Mouse (Mus musculus) c-Kit-positive CD71-positive TER-119-positive erythroid progenitor cells, embryonic 14.5 days (primary cell): ENCODE results near the gene Mlst8.
"Not testable (repeated sequence)": the region's sequence is repeated elsewhere in the genome, so short reads cannot be mapped to it uniquely, and the experiment has no call there.

ENCODE experiments used
- DNase-seq: peaks from one replicate; pipeline ENCODE4 v3.0.0-alpha.2; 2013; ENCODE audit warnings: low spot score

Mlst8 gene

DNA sequence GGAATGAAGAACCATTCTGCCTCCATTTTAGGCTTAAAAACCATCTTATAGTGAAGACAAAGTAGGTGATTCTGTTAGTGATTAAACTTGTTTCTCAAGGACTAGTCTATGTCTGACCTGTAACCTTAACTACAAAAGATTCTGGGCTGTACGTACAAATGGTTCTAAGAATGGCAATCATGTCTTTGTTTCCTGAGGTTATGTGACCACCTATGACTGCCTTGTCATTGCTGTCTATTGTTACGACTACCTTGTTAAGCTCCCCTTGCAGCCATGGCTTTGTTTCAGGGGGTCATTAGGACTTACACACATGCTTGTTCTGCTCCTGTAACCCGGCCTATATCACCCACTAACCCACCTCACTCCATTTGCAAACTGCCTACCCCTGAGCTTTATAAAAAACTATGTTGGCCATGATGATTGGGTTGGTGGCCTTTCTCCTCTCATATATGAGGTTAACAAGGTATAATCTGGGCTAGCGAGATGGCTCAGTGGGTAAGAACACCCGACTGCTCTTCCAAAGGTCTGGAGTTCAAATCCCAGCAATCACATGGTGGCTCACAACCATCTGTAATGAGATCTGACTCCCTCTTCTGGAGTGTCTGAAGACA lies 10.1 kb downstream of the Mlst8 start:
- DNase-seq, result no peak

GRCm38 (mm10) chr17:24463374-24464133 lies 15.3 kb downstream of the Mlst8 start:
- peak; percentile 26 for DNase-seq

DNA sequence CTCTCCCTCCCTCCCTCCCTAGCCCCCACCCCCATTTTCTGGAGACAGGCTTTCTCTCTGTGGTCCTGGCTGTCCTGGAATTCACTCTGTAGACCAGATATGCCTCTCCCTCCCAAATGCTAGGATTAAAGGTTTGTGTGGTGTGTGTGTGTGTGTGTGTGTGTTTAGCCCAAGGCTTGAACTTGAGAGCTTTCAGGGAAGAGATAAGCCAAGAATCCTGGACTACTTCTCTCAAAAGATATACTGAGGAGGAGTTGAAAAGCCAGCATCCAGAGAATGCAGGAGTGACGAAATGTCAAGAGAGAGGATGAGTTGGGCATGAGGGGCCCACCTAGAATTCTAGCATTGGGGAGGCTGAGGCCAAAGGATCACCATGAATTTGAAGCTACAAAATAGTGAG lies 15.9 kb downstream of the Mlst8 start:
- no peak for DNase-seq

GRCm38 (mm10) chr17:24461580-24461979 lies 17.3 kb downstream of the Mlst8 start:
- peak; percentile 57 for DNase-seq

GRCm38 (mm10) chr17:24455523-24456206 lies 23.2 kb downstream of the Mlst8 start:
- not testable (repeated sequence) for DNase-seq

DNA sequence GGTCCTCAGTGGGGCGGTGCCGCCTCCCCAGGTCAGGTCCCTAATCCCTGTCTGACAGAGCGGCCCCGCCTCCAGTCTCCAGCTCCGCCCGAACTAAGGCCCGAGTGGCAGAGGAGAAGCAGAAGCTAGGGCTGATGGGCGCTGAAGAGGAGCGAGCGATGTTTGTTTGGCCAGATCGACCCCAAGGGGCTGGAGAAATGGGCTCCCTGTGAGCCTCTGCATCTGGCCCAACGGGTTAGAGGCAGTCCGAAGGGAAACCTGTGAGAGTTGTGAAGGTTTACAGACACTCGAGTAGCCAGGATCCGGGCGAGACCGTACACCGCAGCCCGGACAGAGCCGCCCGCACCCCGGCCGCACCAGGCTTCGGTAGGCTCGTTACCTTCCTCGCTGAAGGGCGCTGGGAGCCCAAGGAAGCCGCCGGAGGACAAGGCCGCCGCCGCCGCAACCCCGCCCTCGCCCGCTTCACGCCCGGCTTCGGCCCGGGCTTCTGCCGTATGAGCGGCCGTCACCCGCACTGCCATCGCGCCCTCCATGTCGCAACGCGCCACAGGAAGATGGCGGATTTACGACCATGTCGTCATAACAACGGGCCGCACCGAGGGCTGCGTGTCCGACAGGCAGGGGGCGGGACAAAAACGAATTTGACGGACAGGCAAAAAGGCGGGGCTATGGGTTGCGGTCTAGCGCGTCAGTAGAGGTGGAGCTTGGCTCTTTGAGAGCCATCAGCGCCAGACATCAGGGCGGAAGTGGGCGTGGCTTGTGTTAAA lies 23.9 kb downstream of the Mlst8 start:
- DNase-seq, result peak; percentile 99

DNA sequence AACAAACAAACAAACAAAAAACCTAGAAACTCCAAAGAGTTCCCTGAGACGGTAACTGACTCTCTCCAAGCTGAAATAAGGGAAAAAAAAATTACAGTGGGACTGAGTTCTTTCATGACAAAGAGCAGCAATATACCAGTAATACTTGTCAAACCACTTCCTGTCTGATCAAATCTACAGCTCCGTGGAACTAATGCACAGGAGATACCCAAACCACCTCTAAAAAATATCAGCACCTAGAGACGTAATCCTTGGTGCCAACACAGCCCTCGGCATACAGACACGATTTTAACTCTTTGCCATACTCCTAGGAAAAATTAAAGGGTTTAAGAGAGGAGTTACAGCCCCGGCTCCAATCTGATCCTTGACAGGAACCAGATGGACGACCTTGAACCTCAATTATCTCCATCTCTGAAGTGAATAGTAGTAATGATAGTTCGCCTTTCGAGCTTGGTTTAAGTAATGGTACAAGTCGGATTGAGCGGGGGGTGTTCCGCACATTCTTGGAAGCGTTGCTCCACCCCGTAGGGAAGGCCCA lies 24.6 kb downstream of the Mlst8 start:
- DNase-seq, result peak; percentile 57

GRCm38 (mm10) chr17:24453372-24453771 lies 25.5 kb downstream of the Mlst8 start:
- no peak for DNase-seq

GRCm38 (mm10) chr17:24451220-24451619 lies 27.7 kb downstream of the Mlst8 start:
- no peak for DNase-seq

DNA sequence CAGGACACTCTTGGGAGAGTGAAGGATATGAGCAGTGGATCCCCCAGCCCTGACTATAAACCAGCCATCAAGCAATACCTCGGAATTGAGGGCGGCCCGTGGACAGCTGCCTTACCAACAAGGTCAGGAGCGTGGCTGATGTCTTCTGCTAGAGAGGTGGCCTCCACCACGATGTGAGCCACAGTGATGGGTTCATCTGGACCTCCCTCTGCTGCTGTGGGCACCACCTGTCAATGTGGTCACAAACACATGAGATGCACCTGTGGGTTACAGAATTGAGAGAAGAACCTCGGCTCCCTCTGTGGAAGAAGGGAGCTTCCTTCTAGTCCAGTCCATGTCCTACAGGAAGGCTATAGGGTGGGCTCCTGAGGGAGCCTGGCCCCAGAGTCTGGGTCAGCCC lies 29.4 kb downstream of the Mlst8 start:
- DNase-seq, result no peak

- DNase-seq, result no peak
These were observed 32.3 kb downstream of the Mlst8 start for GRCm38 (mm10) chr17:24446590-24446989.

DNA sequence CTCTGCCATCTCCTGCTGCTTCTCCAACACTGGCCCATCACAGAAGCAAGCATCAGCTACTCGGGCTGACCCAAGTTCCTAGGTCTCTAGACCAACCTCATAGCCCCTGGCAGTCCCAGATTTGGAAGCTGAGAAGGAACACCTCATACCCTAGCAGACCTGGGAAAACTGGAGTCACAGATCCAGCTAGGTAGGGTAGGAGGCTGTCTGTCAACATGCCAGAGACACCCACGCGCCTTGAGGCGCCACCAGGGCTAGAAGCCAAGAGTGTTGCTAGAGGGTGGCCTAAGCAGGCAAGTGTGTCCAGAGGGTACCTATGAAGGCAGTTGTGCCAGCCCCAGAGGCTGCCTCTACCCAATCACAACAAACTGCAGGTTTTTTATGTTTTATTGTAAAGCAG lies 35.5 kb downstream of the Mlst8 start:
- no peak for DNase-seq

DNA sequence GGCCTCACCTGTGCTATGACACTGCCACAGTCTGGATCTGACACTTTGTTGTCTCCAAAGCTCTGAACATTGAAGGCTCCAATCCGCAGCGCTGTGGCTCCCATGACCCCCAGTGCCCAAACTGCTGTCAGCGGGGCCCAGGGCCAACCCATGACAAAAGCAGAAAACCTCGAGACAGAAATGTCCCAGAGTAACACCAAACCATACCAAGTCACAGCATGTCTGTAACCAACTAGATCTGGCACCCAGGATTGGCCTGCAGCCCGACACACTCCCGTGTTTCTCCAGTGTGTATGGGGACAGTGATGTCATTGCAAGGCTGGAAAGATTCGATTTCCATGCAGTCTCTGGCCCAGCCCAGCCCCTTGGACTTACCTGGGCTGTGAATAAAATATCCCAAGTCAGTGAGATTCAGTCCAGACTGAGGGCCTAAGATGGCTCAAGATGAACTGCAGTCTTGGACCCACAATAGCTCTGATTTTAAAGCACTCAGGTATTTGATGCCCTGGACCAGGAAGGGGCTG lies 36.2 kb downstream of the Mlst8 start, which contains the start of gene Dnase1l2:
Gene Dnase1l2 (minus strand): TSS at position 474 of the 524 bp plus-strand sequence.
- no peak for DNase-seq

- no peak for DNase-seq
These were observed 36.8 kb downstream of the Mlst8 start for GRCm38 (mm10) chr17:24442107-24442506.

DNA sequence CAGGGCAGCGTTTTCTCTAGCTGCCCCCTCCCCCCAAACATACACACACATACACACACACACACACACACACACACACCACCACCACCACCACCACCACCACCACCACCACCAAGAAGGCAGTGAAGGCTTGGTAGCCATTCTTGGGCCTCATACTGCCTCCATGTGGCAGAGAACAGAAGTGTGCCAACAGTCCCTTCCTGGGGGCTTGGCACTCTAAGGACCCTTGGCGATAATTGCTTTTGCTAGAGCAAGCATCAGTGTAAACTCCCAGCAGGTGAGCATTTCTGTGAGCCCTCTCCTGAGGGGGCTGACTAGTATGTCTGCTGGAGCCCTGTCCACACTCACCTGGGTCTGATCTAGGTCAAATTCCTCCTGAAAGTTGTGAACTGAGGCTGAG lies 37.7 kb downstream of the Mlst8 start:
- no peak for DNase-seq

- DNase-seq, result no peak
These were observed 38.5 kb downstream of the Mlst8 start for GRCm38 (mm10) chr17:24440377-24440776.

- DNase-seq, result peak; percentile 61
These were observed 41.9 kb downstream of the Mlst8 start for GRCm38 (mm10) chr17:24437016-24437415.

DNA sequence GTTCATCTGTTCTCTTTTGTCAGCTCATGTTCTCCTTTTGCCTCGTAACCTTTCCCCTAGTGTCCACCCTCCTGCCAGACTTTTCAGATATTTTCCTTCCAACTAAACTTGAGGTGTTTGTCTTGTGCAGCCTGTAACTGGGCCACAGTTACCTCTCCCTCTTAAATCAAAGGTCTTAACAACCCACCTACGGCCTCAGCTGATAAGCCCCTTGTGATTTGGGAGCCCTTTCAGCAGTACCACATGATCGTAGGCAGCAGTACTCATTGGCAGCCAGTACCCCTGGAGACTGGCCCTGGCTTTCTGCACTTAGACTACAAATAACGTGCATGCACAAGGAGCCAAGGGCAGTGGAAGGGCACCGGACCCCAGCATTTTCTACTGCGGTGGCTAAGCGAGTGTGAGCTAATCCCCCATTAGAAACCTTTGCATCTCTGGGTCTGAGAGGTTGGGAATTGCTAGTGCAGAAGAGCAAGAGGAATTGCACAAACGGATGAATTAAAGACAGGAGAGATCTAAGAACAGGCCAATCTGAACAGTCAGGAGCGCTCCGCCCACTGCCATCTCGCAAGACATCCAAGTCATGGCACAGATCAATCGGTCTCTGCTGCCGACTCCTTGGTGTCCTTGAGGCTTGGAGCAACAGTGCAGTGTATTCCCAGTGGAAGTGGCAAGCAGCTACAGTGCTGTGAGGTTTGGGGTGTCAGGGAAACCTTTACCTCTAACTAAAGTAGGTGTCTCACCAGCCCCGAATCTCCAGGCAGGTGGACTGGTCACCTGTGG lies 49.5 kb downstream of the Mlst8 start:
- DNase-seq, result no peak

- peak; percentile 32 for DNase-seq
These were observed 51.7 kb downstream of the Mlst8 start for GRCm38 (mm10) chr17:24427170-24427557.

GRCm38 (mm10) chr17:24426471-24427169 lies 52.3 kb downstream of the Mlst8 start, which contains the start of gene Eci1:
Gene Eci1, plus strand, starts transcription at chr17:24426641.
- DNase-seq, result peak; percentile 88
